Mouse (Mus musculus) ovary, adult 18-20 months (tissue): ENCODE data around the gene Col18a1.

ENCODE experiments used
- DNase-seq: peaks from one replicate; pipeline ENCODE4 v3.0.0; 2022; ENCODE audit warnings: low spot score, mixed read lengths

Col18a1 gene

GRCm38 (mm10) chr10:77165963-77166717 lies at the start of gene Col18a1:
Gene Col18a1, minus strand, starts transcription at chr10:77166548.
- DNase-seq, result no peak

- no peak for DNase-seq
Measured at GRCm38 (mm10) chr10:77215641-77216040, 49.3 kb upstream of the Col18a1 start.

GRCm38 (mm10) chr10:77214586-77214985 lies 48.2 kb upstream of the Col18a1 start:
- DNase-seq, result no peak

- DNase-seq, result no peak
Measured at GRCm38 (mm10) chr10:77213483-77213882, 47.1 kb upstream of the Col18a1 start.

GRCm38 (mm10) chr10:77212354-77213120 lies 46.2 kb upstream of the Col18a1 start:
- no peak for DNase-seq

- peak; percentile 59 for DNase-seq
Measured at GRCm38 (mm10) chr10:77211116-77211570, 44.8 kb upstream of the Col18a1 start.

GRCm38 (mm10) chr10:77210666-77211065 lies 44.3 kb upstream of the Col18a1 start:
- no peak for DNase-seq

GRCm38 (mm10) chr10:77209261-77209660 lies 42.9 kb upstream of the Col18a1 start:
- no peak for DNase-seq

GRCm38 (mm10) chr10:77206565-77207079 lies 40.3 kb upstream of the Col18a1 start:
- DNase-seq, result peak; percentile 43

GRCm38 (mm10) chr10:77206134-77206533 lies 39.8 kb upstream of the Col18a1 start:
- DNase-seq, result no peak

- DNase-seq, result no peak
Measured at GRCm38 (mm10) chr10:77203960-77204359, 37.6 kb upstream of the Col18a1 start.

- DNase-seq, result no peak
Measured at GRCm38 (mm10) chr10:77201919-77202318, 35.6 kb upstream of the Col18a1 start.

- no peak for DNase-seq
Measured at GRCm38 (mm10) chr10:77200295-77200694, 33.9 kb upstream of the Col18a1 start.

- no peak for DNase-seq
Measured at GRCm38 (mm10) chr10:77199229-77199628, 32.9 kb upstream of the Col18a1 start.

GRCm38 (mm10) chr10:77197469-77198209 lies 31.3 kb upstream of the Col18a1 start:
- DNase-seq, result no peak

- no peak for DNase-seq
Measured at GRCm38 (mm10) chr10:77196676-77197075, 30.3 kb upstream of the Col18a1 start.

GRCm38 (mm10) chr10:77196115-77196514 lies 29.8 kb upstream of the Col18a1 start:
- DNase-seq, result no peak

- DNase-seq, result no peak
Measured at GRCm38 (mm10) chr10:77193495-77193894, 27.1 kb upstream of the Col18a1 start.

- DNase-seq, result no peak
Measured at GRCm38 (mm10) chr10:77192745-77193144, 26.4 kb upstream of the Col18a1 start.

- no peak for DNase-seq
Measured at GRCm38 (mm10) chr10:77190967-77191915, 24.9 kb upstream of the Col18a1 start.

- DNase-seq, result no peak
Measured at GRCm38 (mm10) chr10:77187427-77187826, 21.1 kb upstream of the Col18a1 start.
